Mouse (Mus musculus) stomach, embryonic 14.5 days (tissue): ENCODE measurements around the gene Rnf225. TPM values are rescaled to one million over a fixed set of nuclear protein-coding genes. Genes with fewer than 3 reads are reported as not detected.

ENCODE experiments used
- ATAC-seq: fragments of 200-750 bp; cut with Nextera tagmentation; 2 replicates; pipeline ENCODE4 v1.8.0; 2017; ENCODE audit warnings: low read depth, moderate TSS enrichment; ENCODE audit not compliant: insufficient number of reproducible peaks, insufficient read depth, low FRiP score
- H3K27ac ChIP-seq: fragments of 300-500 bp; sonication (generic); 2 replicates; pipeline ENCODE4 v1.5.1; 2014; ENCODE audit warnings: mild to moderate bottlenecking, low read length, moderate library complexity, mixed read lengths
- H3K27me3 ChIP-seq: fragments of 300-500 bp; sonication (generic); 2 replicates; pipeline ENCODE4 v1.6.1; 2014; ENCODE audit warnings: low read length, control low read depth, mixed read lengths; ENCODE audit not compliant: control insufficient read depth, insufficient read depth
- H3K36me3 ChIP-seq: fragments of 300-500 bp; sonication (generic); 2 replicates; pipeline ENCODE4 v1.6.1; 2014; ENCODE audit warnings: mild to moderate bottlenecking, control low read depth, low read length, moderate library complexity, mixed read lengths; ENCODE audit not compliant: control insufficient read depth, insufficient read depth
- H3K4me1 ChIP-seq: fragments of 300-500 bp; sonication (generic); 2 replicates; pipeline ENCODE4 v1.6.1; 2014; ENCODE audit warnings: low read length, control low read depth, mixed read lengths; ENCODE audit not compliant: control insufficient read depth, insufficient read depth
- H3K4me2 ChIP-seq: fragments of 300-500 bp; sonication (generic); replicated peaks from 2 replicates; pipeline ENCODE4 v1.6.1; 2014; ENCODE audit warnings: low read depth, low read length, control low read depth
- H3K4me3 ChIP-seq: fragments of 300-500 bp; sonication (generic); 2 replicates; pipeline ENCODE4 v1.5.1; 2014; ENCODE audit warnings: low read depth, low read length, control low read depth
- H3K9ac ChIP-seq: fragments of 300-500 bp; sonication (generic); replicated peaks from 2 replicates; pipeline ENCODE4 v1.6.1; 2014; ENCODE audit warnings: low read depth, mild to moderate bottlenecking, control low read depth, low read length, moderate library complexity, mixed read lengths
- H3K9me3 ChIP-seq: fragments of 300-500 bp; sonication (generic); 2 replicates; pipeline ENCODE4 v1.6.1; 2016; ENCODE audit warnings: low read depth, low read length, control low read depth; ENCODE audit not compliant: control insufficient read depth
- WGBS: fragments of 180-500 bp; shearing (Covaris S2); extraction: QIAGEN DNeasy Blood & Tissue Kit; methylation state at CpG from one replicate; pipeline ENCODE4 v1.1.7; 2014; 5-methylcytosine and 5-hydroxymethylcytosine counted together
- polyA plus RNA-seq: library from polyadenylated mRNA; unstranded; fragments of >200 nt; fragmentation: Nextera tagmentation; extraction: Ambion mirVana; gene quantifications from 2 replicates; pipeline ENCODE4 v1.2.1, GENCODE M21; 2014

Rnf225 gene
- polyA plus RNA-seq, 1 experiment from 2014 or later: 1.4 TPM

DNA sequence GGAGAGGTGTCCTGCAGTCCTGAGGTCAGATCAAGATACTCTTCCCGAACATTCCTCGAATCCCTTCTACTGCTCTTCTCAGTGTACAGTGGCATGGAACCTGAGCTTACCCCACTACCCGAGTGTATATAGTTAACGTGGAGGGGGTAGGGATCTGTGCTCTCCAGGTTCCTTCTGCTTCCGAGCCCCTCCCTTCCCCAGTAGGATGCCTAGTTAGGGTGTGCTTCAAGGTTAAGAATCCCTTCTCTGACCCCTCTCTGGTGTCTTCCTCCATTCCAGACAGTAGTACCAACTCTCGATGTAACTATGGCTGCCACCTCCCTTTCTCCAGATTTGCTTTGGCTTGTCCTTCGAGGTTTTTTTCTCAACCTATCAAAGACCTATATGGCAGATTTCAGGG is 53.1 kb downstream of the Rnf225 start:
- H3K9ac ChIP-seq: no peak overlapping the region
- no peak overlapping the region for H3K4me2 ChIP-seq
- WGBS: 79% methylated on average over 7 of the region's 7 CpGs
- H3K9me3 ChIP-seq: no peaks in the 10 kb centered on the region
- no peak overlapping the region for H3K27ac ChIP-seq
- no peaks in the 10 kb centered on the region for H3K36me3 ChIP-seq
- H3K27me3 ChIP-seq: no peaks in the 10 kb centered on the region
- H3K4me1 ChIP-seq: no peaks in the 10 kb centered on the region
- ATAC-seq: no peak
- no peak overlapping the region for H3K4me3 ChIP-seq

Other genes with a start within 250 kb of the Rnf225 start
- gene Vmn2r55, start 242.4 kb upstream of the Rnf225 start, polyA plus RNA-seq: not detected in 2 replicates
- not detected in 2 replicates for gene Vmn2r56, start 192.4 kb upstream of the Rnf225 start, polyA plus RNA-seq
- gene Zscan18, start 123.8 kb upstream of the Rnf225 start, polyA plus RNA-seq: 8.2 and 10.5 TPM in 2 replicates
- gene Zfp329, start 108.6 kb upstream of the Rnf225 start, polyA plus RNA-seq: 23.9 and 24.4 TPM in 2 replicates
- 29.9 and 35.7 TPM in 2 replicates for gene Zfp110, start 92.7 kb upstream of the Rnf225 start, polyA plus RNA-seq
- 4.5 and 4.6 TPM in 2 replicates for gene Zfp128, start 46.2 kb upstream of the Rnf225 start, polyA plus RNA-seq
- gene Zscan22, start 29.6 kb upstream of the Rnf225 start, polyA plus RNA-seq: 22.4 and 23.0 TPM in 2 replicates
- 1,309 and 1,442 TPM in 2 replicates for gene Rps5, start 5.1 kb upstream of the Rnf225 start, polyA plus RNA-seq
- 9.4 and 9.7 TPM in 2 replicates for gene Zfp324, start 38.4 kb downstream of the Rnf225 start, polyA plus RNA-seq
- 8.7 and 9.2 TPM in 2 replicates for gene Zfp446, start 50.4 kb downstream of the Rnf225 start, polyA plus RNA-seq
- not detected in 2 replicates for gene Slc27a5, start 70.8 kb downstream of the Rnf225 start, polyA plus RNA-seq
- gene Trim28, start 71.7 kb downstream of the Rnf225 start, polyA plus RNA-seq: 386 and 397 TPM in 2 replicates
- 21.3 and 21.8 TPM in 2 replicates for gene Zbtb45, start 82.6 kb downstream of the Rnf225 start, polyA plus RNA-seq
- gene Chmp2a, start 107.4 kb downstream of the Rnf225 start, polyA plus RNA-seq: 150 and 157 TPM in 2 replicates
- gene Ube2m, start 110.9 kb downstream of the Rnf225 start, polyA plus RNA-seq: 56.6 and 59.6 TPM in 2 replicates
- 3.1 and 3.4 TPM in 2 replicates for gene Mzf1, start 127.3 kb downstream of the Rnf225 start, polyA plus RNA-seq
- gene Vmn1r85, start 167.8 kb downstream of the Rnf225 start, polyA plus RNA-seq: not detected in 2 replicates
- not detected in 2 replicates for gene Vmn1r86, start 192.5 kb downstream of the Rnf225 start, polyA plus RNA-seq
- not detected in 2 replicates for gene Vmn1r87, start 212.7 kb downstream of the Rnf225 start, polyA plus RNA-seq
- not detected in 2 replicates for gene Vmn1r88, start 232.2 kb downstream of the Rnf225 start, polyA plus RNA-seq